Comparison of ENCODE assay signal across 8 mouse cellular contexts in genomic region chr3:80058722-80059121, GRCm38 (mm10).
DNase-seq lines count a peak whose midpoint lies in the region; ATAC-seq lines count a peak whose summit lies in the region.

No protein-coding gene starts in this region.

- no peak for ATAC-seq in CD4-positive, CD25-positive, alpha-beta regulatory T cell, adult 4 months
- ATAC-seq in hindbrain, embryonic 11.5 days (ENCODE audit: low FRiP score): peak; percentile 77; the same call in 1 of the 2 replicates

- intact Hi-C loops in left cerebral cortex, postnatal 4 days (cut with DNase I): loop anchor here (5.0 kb wide), 1 partner anchor 176 kb away; the partner anchor contains the start of gene Fam198b

- no peaks in the 10 kb centered on the region for H3K9me3 ChIP-seq in hindbrain, embryonic 11.5 days (ENCODE audit: control insufficient read depth, low read length)

- no peak overlapping the region for H3K4me3 ChIP-seq in hindbrain, embryonic 11.5 days (ENCODE audit: low read depth, low read length)

- H3K36me3 ChIP-seq in hindbrain, embryonic 11.5 days (ENCODE audit: control insufficient read depth, insufficient read depth, low read length): no peaks in the 10 kb centered on the region

- H3K4me2 ChIP-seq in hindbrain, embryonic 11.5 days (replicated peaks; ENCODE audit: low read depth, low read length): no peak overlapping the region

- 51% methylated on average over 2 of the region's 2 CpGs for WGBS in hindbrain, embryonic 11.5 days

- H3K27me3 ChIP-seq in hindbrain, embryonic 11.5 days (ENCODE audit: control insufficient read depth, insufficient read depth, low read length): no peaks in the 10 kb centered on the region

- DNase-seq in CD4-positive, CD25-positive, alpha-beta regulatory T cell, adult 2 months (ENCODE audit: low read depth, low spot score): peak; percentile 21
- peak; percentile 64 for DNase-seq in right cerebral cortex, adult 18-20 months
- DNase-seq in right cerebral cortex, postnatal 25 days: no peak
- DNase-seq in embryo, embryonic 11 days: peak; percentile 68
- peak; percentile 61 for DNase-seq in hindbrain, embryonic 11.5 days (ENCODE audit: low spot score)
- DNase-seq in left cerebral cortex, postnatal 4 days: peak; percentile 49
- DNase-seq in right cerebral cortex, postnatal 14 days: peak; percentile 50

- H3K27ac ChIP-seq in hindbrain, embryonic 11.5 days (ENCODE audit: low read depth, low read length): no peak overlapping the region

- no peak overlapping the region for H3K9ac ChIP-seq in hindbrain, embryonic 11.5 days (ENCODE audit: low read depth, low read length)

- no peaks in the 10 kb centered on the region for H3K4me1 ChIP-seq in hindbrain, embryonic 11.5 days (replicated peaks; ENCODE audit: control insufficient read depth, insufficient read depth, low read length)
